Mouse (Mus musculus) MEL (cell line): Measurements from ENCODE around the gene Rfc4. TPM values are rescaled to one million over a fixed set of nuclear protein-coding genes. Genes with fewer than 3 reads are reported as not detected.

ENCODE experiments used
- DNase-seq: peaks from one replicate; pipeline ENCODE4 v3.0.0; 2011; ENCODE audit warnings: low read depth, low spot score
- H3K27ac ChIP-seq: 2 replicates; pipeline ENCODE4 v1.5.1; 2012; ENCODE audit warnings: low read depth, mild to moderate bottlenecking, control low read depth, low read length, moderate library complexity; ENCODE audit not compliant: control insufficient read depth
- H3K27me3 ChIP-seq, 2 experiments: fragments of 150-350 bp in 1 of 2; sonication (generic) in 1 of 2; 2 replicates each; pipeline ENCODE4 v1.6.1; 2012; ENCODE audit warnings: low read length in 2 of 2, mild to moderate bottlenecking in 2 of 2, improper control_type of control experiment in 1 of 2, moderate library complexity in 1 of 2; ENCODE audit not compliant: insufficient read depth in 2 of 2, control insufficient read depth in 1 of 2
- H3K36me3 ChIP-seq, 2 experiments: 2 replicates each; pipeline ENCODE4 v1.6.1; 2012 to 2014; ENCODE audit warnings: low read length in 2 of 2, improper control_type of control experiment in 1 of 2, inconsistent platforms in 1 of 2, mild to moderate bottlenecking in 1 of 2; ENCODE audit not compliant: insufficient read depth in 2 of 2, control insufficient read depth in 1 of 2
- H3K4me1 ChIP-seq, 2 experiments: fragments of 150-350 bp in 1 of 2; sonication (generic) in 1 of 2; 2 replicates each; pipeline ENCODE4 v1.6.1; 2012; ENCODE audit warnings: low read length in 2 of 2, improper control_type of control experiment in 1 of 2, mild to moderate bottlenecking in 1 of 2; ENCODE audit not compliant: insufficient read depth in 2 of 2, control insufficient read depth in 1 of 2
- H3K4me3 ChIP-seq, 2 experiments: fragments of 150-350 bp in 1 of 2; sonication (generic) in 1 of 2; 2 replicates each; pipeline ENCODE4 v1.5.1; 2012; ENCODE audit warnings: low read depth in 2 of 2, low read length in 2 of 2, mild to moderate bottlenecking in 2 of 2, moderate library complexity in 2 of 2, control low read depth in 1 of 2, improper control_type of control experiment in 1 of 2; ENCODE audit not compliant: control insufficient read depth in 1 of 2, insufficient read depth in 1 of 2
- H3K79me2 ChIP-seq: 2 replicates; pipeline ENCODE4 v1.6.1; 2012; ENCODE audit warnings: mild to moderate bottlenecking, low read length, moderate library complexity; ENCODE audit not compliant: control insufficient read depth, poor library complexity, insufficient read depth
- H3K9ac ChIP-seq: 2 replicates; pipeline ENCODE4 v1.6.1; 2012; ENCODE audit warnings: low read depth, mild to moderate bottlenecking, control low read depth, low read length, moderate library complexity; ENCODE audit not compliant: control insufficient read depth, poor library complexity, severe bottlenecking
- H3K9me3 ChIP-seq: fragments of 150-350 bp; sonication (generic); replicated peaks from 2 replicates; pipeline ENCODE4 v1.6.1; 2012; ENCODE audit warnings: mild to moderate bottlenecking, low read length, improper control_type of control experiment, moderate library complexity; ENCODE audit not compliant: insufficient read depth
- CHD1 ChIP-seq: IDR thresholded peaks from 2 replicates; pipeline ENCODE4 v1.6.1; 2012; ENCODE audit warnings: low read depth, mild to moderate bottlenecking, inconsistent platforms, low read length, improper control_type of control experiment
- CTCF ChIP-seq, 3 experiments: IDR thresholded peaks in 2 of 3; conservative IDR thresholded peaks in 1 of 3; 2 replicates each; pipeline ENCODE4 v1.5.1; 2011 to 2012; ENCODE audit warnings: low read length in 3 of 3, low read depth in 2 of 3, mild to moderate bottlenecking in 2 of 3, improper control_type of control experiment in 1 of 3, inconsistent platforms in 1 of 3, mixed read lengths in 1 of 3, moderate library complexity in 1 of 3; ENCODE audit not compliant: control insufficient read depth in 1 of 3, insufficient read depth in 1 of 3, poor library complexity in 1 of 3, severe bottlenecking in 1 of 3
- E2F4 ChIP-seq: IDR thresholded peaks from 2 replicates; pipeline ENCODE4 v1.6.1; 2011; ENCODE audit warnings: low read depth, low read length, improper control_type of control experiment, borderline replicate concordance
- GATA1 ChIP-seq: IDR thresholded peaks from 2 replicates; pipeline ENCODE4 v1.6.1; 2011; ENCODE audit warnings: low read depth, low read length, improper control_type of control experiment
- HCFC1 ChIP-seq: IDR thresholded peaks from 2 replicates; pipeline ENCODE4 v1.6.1; 2012; ENCODE audit warnings: low read depth, mild to moderate bottlenecking, inconsistent platforms, low read length, improper control_type of control experiment, moderate library complexity
- KAT2A ChIP-seq: conservative IDR thresholded peaks from 2 replicates; pipeline ENCODE4 v1.6.1; 2012; ENCODE audit warnings: low read depth, low read length, improper control_type of control experiment, inconsistent platforms
- MAZ ChIP-seq: IDR thresholded peaks from 2 replicates; pipeline ENCODE4 v1.6.1; 2012; ENCODE audit warnings: low read depth, mild to moderate bottlenecking, inconsistent platforms, low read length, improper control_type of control experiment
- MYB ChIP-seq: IDR thresholded peaks from 2 replicates; pipeline ENCODE4 v1.6.1; 2011; ENCODE audit warnings: mild to moderate bottlenecking, low read depth, low read length, improper control_type of control experiment
- POLR2AphosphoS5 ChIP-seq: IDR thresholded peaks from 2 replicates; pipeline ENCODE4 v1.6.1; 2012; ENCODE audit warnings: low read depth, borderline replicate concordance, mild to moderate bottlenecking, inconsistent platforms, low read length, moderate library complexity, mixed read lengths
- RAD21 ChIP-seq: IDR thresholded peaks from 2 replicates; pipeline ENCODE4 v1.6.1; 2011; ENCODE audit warnings: mild to moderate bottlenecking, low read depth, low read length, improper control_type of control experiment
- RCOR1 ChIP-seq: IDR thresholded peaks from 2 replicates; pipeline ENCODE4 v1.6.1; 2012; ENCODE audit warnings: low read depth, mild to moderate bottlenecking, inconsistent platforms, low read length, improper control_type of control experiment
- SIN3A ChIP-seq: IDR thresholded peaks from 2 replicates; pipeline ENCODE4 v1.6.1; 2012; ENCODE audit warnings: low read length, improper control_type of control experiment, inconsistent platforms
- SMC3 ChIP-seq: IDR thresholded peaks from 2 replicates; pipeline ENCODE4 v1.6.1; 2011; ENCODE audit warnings: low read depth, low read length, improper control_type of control experiment
- TBP ChIP-seq: IDR thresholded peaks from 2 replicates; pipeline ENCODE4 v1.8.0; 2011; ENCODE audit warnings: low read depth, low read length, improper control_type of control experiment
- ZKSCAN1 ChIP-seq: IDR thresholded peaks from 2 replicates; pipeline ENCODE4 v1.6.1; 2012; ENCODE audit warnings: low read depth, mild to moderate bottlenecking, inconsistent platforms, low read length, improper control_type of control experiment, moderate library complexity
- ZMIZ1 ChIP-seq: IDR thresholded peaks from 2 replicates; pipeline ENCODE4 v1.6.1; 2012; ENCODE audit warnings: low read depth, mild to moderate bottlenecking, inconsistent platforms, low read length, improper control_type of control experiment, moderate library complexity
- polyA plus RNA-seq, 2 experiments: library from polyadenylated mRNA; stranded (reverse) in 1 of 2; unstranded in 1 of 2; fragments of >175 nt in 1 of 2; fragments of >200 nt in 1 of 2; gene quantifications; 2 replicates each; pipeline versions ENCODE4 v1.2.1 to v1.2.4; 2012; ENCODE audit warnings: low replicate concordance in 2 of 2, low read depth in 1 of 2; ENCODE audit not compliant: insufficient read length in 2 of 2, insufficient read depth in 1 of 2, missing spikeins in 1 of 2
- total RNA-seq: library from RNA; depleted of rRNA; stranded (reverse); fragments of 300-350 nt; gene quantifications from 2 replicates; pipeline ENCODE4 v1.2.3, GENCODE M21; 2012

Rfc4 gene
- total and polyA plus RNA-seq, 3 experiments, result 52.1 to 93.2 TPM; not detected in 1

GRCm38 (mm10) chr16:23167079-23167478, 39.5 kb upstream of the Rfc4 start:
- TF ChIP-seq KAT2A, result no peak
- TF ChIP-seq GATA1, result no peak
- TF ChIP-seq ZKSCAN1, result no peak
- TF ChIP-seq POLR2AphosphoS5, result no peak
- Histone ChIP-seq H3K4me3 (no peak overlapping the region), H3K9me3 (no peaks in the 10 kb centered on the region), H3K27ac (no peak overlapping the region), H3K27me3 (no peaks in the 10 kb centered on the region), H3K79me2 (no peaks in the 10 kb centered on the region), H3K9ac (no peak overlapping the region), H3K36me3 (no peaks in the 10 kb centered on the region; a peak in 1 of 4 replicates), H3K4me1 (peaks cover 0 to 5% of the 10 kb centered on the region in 2 experiments; a peak in 2 of 4 replicates)
- no peak for DNase-seq

GRCm38 (mm10) chr16:23166646-23167045, 39.1 kb upstream of the Rfc4 start:
- Histone ChIP-seq H3K27ac (no peak overlapping the region), H3K79me2 (no peaks in the 10 kb centered on the region), H3K9me3 (no peaks in the 10 kb centered on the region), H3K4me1 (peaks cover 0 to 5% of the 10 kb centered on the region in 2 experiments; a peak in 2 of 4 replicates), H3K4me3 (no peak overlapping the region), H3K9ac (no peak overlapping the region), H3K27me3 (no peaks in the 10 kb centered on the region), H3K36me3 (no peaks in the 10 kb centered on the region; a peak in 1 of 4 replicates)
- DNase-seq, result no peak
- no peak for TF ChIP-seq TBP
- no peak for TF ChIP-seq MAZ
- no peak for TF ChIP-seq KAT2A
- TF ChIP-seq ZMIZ1, result no peak
- TF ChIP-seq ZKSCAN1, result no peak
- no peak for TF ChIP-seq E2F4
- TF ChIP-seq SMC3, result no peak
- TF ChIP-seq RAD21, result no peak
- no peak for TF ChIP-seq RCOR1
- TF ChIP-seq HCFC1, result no peak
- TF ChIP-seq CHD1, result no peak
- TF ChIP-seq MYB, result no peak

- Histone ChIP-seq H3K4me1 (peaks cover 0 to 5% of the 10 kb centered on the region in 2 experiments; a peak in 2 of 4 replicates), H3K9ac (no peak overlapping the region), H3K27ac (no peak overlapping the region), H3K4me3 (no peak overlapping the region), H3K27me3 (no peaks in the 10 kb centered on the region), H3K79me2 (no peaks in the 10 kb centered on the region), H3K36me3 (no peaks in the 10 kb centered on the region; a peak in 1 of 4 replicates), H3K9me3 (no peaks in the 10 kb centered on the region)
- no peak for DNase-seq
- TF ChIP-seq SIN3A (no peak), CTCF (IDR thresholded peaks at IDR 0.05 in 2 of 3, conservative IDR thresholded peaks at IDR 0.05 in 1 of 3; ENCODE audit: control insufficient read depth in 1 of 3, insufficient read depth in 1 of 3, low read depth in 2 of 3, low read length in 3 of 3, poor library complexity in 1 of 3, severe bottlenecking in 1 of 3) (peak in 1 of 3 experiments; percentile 3; a peak in 1 of 6 replicates)
Observed at GRCm38 (mm10) chr16:23165441-23165840, 37.9 kb upstream of the Rfc4 start.
